Mouse (Mus musculus) thymus, adult 2 months (tissue): ENCODE data around the gene Hoxc11. TPM values are rescaled to one million over a fixed set of nuclear protein-coding genes. Genes with fewer than 3 reads are reported as not detected.

Experiments used
- DNase-seq: peaks from one replicate; pipeline ENCODE4 v3.0.0; 2021
- H3K27ac ChIP-seq: fragments of 200-500 bp; 2 replicates; pipeline ENCODE4 v1.5.1; 2012; ENCODE audit warnings: low read length, control low read depth; ENCODE audit not compliant: control insufficient read depth, insufficient read depth
- H3K27me3 ChIP-seq: fragments of 200-500 bp; 2 replicates; pipeline ENCODE4 v1.6.1; 2012; ENCODE audit warnings: mild to moderate bottlenecking, low read length, moderate library complexity, mixed read lengths; ENCODE audit not compliant: control insufficient read depth, insufficient read depth
- H3K36me3 ChIP-seq: fragments of 200-500 bp; 2 replicates; pipeline ENCODE4 v1.6.1; 2012; ENCODE audit warnings: mild to moderate bottlenecking, low read length, moderate library complexity; ENCODE audit not compliant: control insufficient read depth, insufficient read depth
- H3K4me1 ChIP-seq: fragments of 200-500 bp; replicated peaks from 2 replicates; pipeline ENCODE4 v1.6.1; 2012; ENCODE audit warnings: low read length; ENCODE audit not compliant: control insufficient read depth, insufficient read depth
- H3K4me3 ChIP-seq: fragments of 200-500 bp; 2 replicates; pipeline ENCODE4 v1.5.1; 2012; ENCODE audit warnings: mild to moderate bottlenecking, low read length, control low read depth, moderate library complexity; ENCODE audit not compliant: control insufficient read depth, insufficient read depth
- CTCF ChIP-seq: fragments of 200-500 bp; IDR thresholded peaks from 2 replicates; pipeline ENCODE4 v1.5.1; 2012; ENCODE audit warnings: mild to moderate bottlenecking, control low read depth, low read length, moderate library complexity, borderline replicate concordance; ENCODE audit not compliant: control insufficient read depth, poor library complexity, insufficient read depth; ENCODE audit errors: extremely low read depth
- POLR2A ChIP-seq: fragments of 200-500 bp; IDR thresholded peaks from 2 replicates; pipeline ENCODE4 v1.6.1; 2012; ENCODE audit warnings: mild to moderate bottlenecking, low read length, control low read depth, moderate library complexity; ENCODE audit not compliant: control insufficient read depth, poor library complexity, insufficient read depth; ENCODE audit errors: extremely low read depth
- WGBS: fragments of 180-500 bp; shearing (Covaris S2); methylation state at CpG from one replicate; pipeline ENCODE4 v1.1.7; 2018; 5-methylcytosine and 5-hydroxymethylcytosine counted together
- polyA plus RNA-seq: library from polyadenylated mRNA; depleted of rRNA; stranded (reverse); fragments of >200 nt; gene quantifications from 2 replicates; pipeline ENCODE4 v1.2.3, GENCODE M21; 2012

Hoxc11 gene
- polyA plus RNA-seq, 1 experiment, result 0.66 TPM

DNA sequence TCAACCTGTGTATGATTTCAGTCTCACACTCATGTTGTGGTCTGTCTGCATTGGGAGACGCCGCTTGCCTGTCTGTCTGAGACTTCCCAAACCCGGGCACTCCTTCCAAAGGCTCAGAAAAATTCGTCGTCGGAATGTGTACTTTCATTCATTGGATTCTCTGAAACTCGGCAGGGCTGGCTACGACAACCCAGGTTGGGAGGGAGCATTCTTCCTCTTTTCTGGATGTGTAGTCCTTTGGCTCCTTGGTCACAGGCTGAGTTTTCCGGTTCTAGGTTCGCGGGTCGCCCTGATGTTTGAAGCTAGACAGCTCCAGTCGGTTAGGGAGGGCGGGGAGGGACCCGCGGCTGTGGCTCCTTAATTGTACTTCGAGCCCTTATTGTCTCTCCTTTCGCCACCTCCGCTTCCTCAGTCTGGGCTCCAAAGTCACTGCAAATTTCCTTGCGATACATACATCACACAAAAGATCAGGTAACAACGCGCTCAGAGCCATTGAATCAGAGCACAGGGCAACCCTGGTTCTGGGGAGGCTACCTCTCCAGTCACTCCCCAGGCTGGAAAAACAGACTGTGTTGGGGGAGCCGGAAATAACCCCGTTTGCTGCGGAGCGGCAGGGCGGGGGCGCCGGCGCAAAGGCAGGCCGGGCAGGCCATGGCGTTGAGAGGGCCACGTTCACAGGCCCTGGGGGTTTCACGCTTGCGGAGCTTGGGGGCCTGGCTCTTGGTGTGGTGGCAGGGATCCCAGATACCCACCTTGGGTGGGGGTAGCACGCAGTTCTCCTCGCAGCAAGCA, 22.6 kb downstream of the Hoxc11 start:
- Histone ChIP-seq H3K36me3 (no peaks in the 10 kb centered on the region), H3K27ac (no peak overlapping the region), H3K27me3 (peaks cover 34% of the 10 kb centered on the region), H3K4me1 (no peaks in the 10 kb centered on the region), H3K4me3 (peak overlapping the region; percentile 15; the same call in 1 of the 2 replicates)
- DNase-seq, result no peak
- 3% methylated on average over 37 of the region's 37 CpGs for WGBS
- TF ChIP-seq POLR2A, result no peak
- no peak for TF ChIP-seq CTCF

DNA sequence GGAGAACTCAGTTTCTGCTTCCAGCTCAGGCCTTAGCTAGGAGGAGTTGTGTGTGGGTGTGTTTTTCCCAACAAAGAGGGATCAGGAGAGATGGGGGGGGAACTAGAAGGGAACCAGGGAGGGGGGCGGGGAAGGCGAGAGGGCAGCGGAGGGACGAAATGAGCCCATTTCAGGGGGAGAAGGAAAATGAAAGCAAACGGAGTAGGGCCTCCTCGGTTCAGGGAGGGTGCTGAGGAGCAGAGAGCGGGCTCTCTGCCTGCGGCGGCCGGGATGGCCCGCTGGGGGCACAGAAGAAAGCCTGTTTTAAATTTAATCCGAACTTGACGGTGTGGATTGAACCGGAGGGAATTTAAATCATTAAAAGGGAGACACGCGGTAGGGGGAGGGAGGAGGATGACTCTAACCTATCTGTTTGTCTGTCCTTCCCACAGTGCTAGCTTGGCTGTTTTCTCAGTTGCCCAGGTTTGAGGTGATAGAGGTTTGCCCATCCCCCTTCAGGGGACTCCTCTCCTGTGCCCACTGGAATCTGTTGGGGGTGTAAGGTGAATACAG, 23.3 kb downstream of the Hoxc11 start:
- Histone ChIP-seq H3K27me3 (peaks cover 37% of the 10 kb centered on the region), H3K36me3 (no peaks in the 10 kb centered on the region), H3K27ac (no peak overlapping the region), H3K4me1 (no peaks in the 10 kb centered on the region), H3K4me3 (peak overlapping the region; percentile 15; the same call in 1 of the 2 replicates)
- 16% methylated on average over 16 of the region's 16 CpGs for WGBS
- TF ChIP-seq CTCF, result no peak
- TF ChIP-seq POLR2A, result no peak
- no peak for DNase-seq

DNA sequence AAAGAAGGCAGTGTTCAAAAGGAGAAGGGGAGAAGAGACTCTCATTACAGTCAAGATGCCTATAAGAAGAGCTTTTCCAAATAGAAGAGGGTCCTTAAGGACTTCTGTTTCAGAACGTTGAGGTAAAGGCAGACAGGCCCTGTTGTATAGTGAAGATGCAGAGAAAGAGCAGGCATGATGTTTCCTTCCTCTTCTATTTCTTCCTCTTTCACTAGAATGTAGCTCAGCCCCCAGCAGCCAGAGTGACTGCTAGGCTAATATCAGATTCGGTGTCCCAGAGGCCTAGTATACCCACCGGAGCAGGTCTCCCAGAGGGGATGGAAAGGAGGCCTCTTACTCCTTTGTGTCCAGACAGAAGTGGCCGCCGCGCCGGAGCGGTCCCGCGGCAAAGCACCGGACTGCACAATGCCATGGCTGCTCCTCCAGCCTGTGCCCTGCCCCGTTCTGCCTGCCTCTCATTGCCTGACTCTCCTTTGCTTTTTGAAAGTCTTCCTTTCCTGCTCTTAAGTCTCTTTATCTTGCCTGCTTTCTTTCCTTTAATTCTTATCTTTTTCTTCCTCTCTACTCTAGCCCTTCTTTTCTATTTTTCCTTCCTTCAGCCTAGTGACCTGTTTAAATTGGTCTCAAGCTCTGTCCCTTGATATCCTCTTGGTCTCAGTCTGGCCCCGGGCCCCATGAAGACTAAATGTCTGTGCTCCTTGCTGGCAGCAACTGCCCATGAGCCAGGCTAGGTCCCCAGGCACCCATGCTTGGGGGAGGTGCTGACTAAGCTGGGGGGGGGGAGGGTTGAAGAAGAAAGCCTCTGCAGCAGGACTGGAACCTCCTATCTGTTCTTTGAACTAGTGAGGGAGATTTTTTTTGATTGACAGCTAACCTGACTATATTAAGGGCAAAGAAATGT, 24.6 kb downstream of the Hoxc11 start:
- no peak overlapping the region for H3K4me3 ChIP-seq
- TF ChIP-seq POLR2A, result no peak
- no peak overlapping the region for H3K27ac ChIP-seq
- no peaks in the 10 kb centered on the region for H3K36me3 ChIP-seq
- 11% methylated on average over 13 of the region's 13 CpGs for WGBS
- peaks cover 38% of the 10 kb centered on the region for H3K27me3 ChIP-seq
- DNase-seq, result no peak
- no peaks in the 10 kb centered on the region for H3K4me1 ChIP-seq

DNA sequence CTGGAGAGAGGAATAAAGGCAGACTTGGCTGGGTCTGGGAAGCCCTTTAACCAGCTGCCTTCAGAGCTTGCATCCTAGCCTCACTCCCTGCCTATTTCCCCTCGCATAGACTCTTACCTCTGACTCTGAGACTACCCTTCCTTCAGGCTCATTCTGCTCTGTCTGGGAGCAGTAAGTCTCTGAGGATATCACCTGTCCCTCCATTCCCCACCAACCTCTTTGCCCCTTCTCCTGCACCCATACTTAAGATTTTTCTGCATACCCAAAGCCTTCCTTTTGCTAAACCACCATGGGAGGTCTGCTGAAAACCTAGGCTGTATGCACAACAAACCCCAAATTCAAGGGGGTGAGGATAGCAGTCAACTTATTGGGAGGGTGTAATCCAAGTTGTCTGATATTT, 25.7 kb downstream of the Hoxc11 start:
- Histone ChIP-seq H3K27me3 (peaks cover 37% of the 10 kb centered on the region), H3K4me1 (no peaks in the 10 kb centered on the region), H3K27ac (no peak overlapping the region), H3K36me3 (no peaks in the 10 kb centered on the region), H3K4me3 (no peak overlapping the region)
- TF ChIP-seq POLR2A (no peak), CTCF (no peak)
- 25% methylated on average over 1 of the region's 1 CpGs for WGBS
- no peak for DNase-seq

DNA sequence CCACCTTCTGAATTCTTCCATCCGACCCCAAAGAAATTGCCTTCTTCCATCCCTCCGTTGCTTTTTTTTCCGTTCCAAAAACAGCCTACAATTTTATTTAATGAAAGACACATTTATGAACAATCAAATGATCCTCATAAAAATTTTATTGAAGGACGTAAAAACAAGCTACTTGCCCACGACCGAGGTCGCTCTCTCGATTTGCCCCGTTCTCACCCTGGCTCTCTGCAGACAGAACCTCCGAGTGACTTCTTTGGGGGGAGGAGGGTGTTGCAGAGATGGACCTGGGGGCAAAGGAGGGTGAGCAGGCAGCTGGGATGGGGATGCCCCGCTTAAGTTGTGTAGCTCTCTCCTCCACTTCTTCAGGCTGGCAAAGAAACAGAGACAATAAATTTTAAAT, 26.1 kb downstream of the Hoxc11 start:
- Histone ChIP-seq H3K4me1 (no peaks in the 10 kb centered on the region), H3K36me3 (no peaks in the 10 kb centered on the region), H3K27me3 (peaks cover 36% of the 10 kb centered on the region), H3K4me3 (no peak overlapping the region), H3K27ac (no peak overlapping the region)
- 23% methylated on average over 11 of the region's 11 CpGs for WGBS
- no peak for DNase-seq
- TF ChIP-seq POLR2A (no peak), CTCF (no peak)

DNA sequence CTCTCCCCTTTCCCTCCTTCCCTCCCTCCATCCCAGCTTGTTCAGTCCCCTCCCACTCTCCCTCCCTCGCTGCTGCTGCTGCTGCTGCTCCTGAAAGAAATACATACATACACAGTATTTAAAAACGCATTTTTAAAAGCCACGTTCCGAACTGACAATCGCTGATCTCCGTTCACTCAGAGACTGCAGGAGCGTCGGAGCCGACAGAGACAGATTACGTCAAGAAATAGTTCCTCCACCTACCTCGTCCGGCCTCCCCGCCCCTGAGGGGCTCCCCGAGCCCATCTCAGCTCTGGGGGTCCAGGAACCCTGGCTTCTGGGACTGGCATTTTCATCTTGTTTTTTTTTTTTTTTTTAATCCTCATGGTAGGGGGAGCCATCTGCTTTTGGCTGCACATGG, 26.7 kb downstream of the Hoxc11 start:
- no peak for DNase-seq
- no peaks in the 10 kb centered on the region for H3K4me1 ChIP-seq
- WGBS, result 8% methylated on average over 14 of the region's 14 CpGs
- no peak overlapping the region for H3K4me3 ChIP-seq
- no peaks in the 10 kb centered on the region for H3K36me3 ChIP-seq
- H3K27me3 ChIP-seq, result peaks cover 37% of the 10 kb centered on the region
- H3K27ac ChIP-seq, result no peak overlapping the region
- TF ChIP-seq POLR2A (no peak), CTCF (no peak)
